Mouse (Mus musculus) urinary bladder, postnatal 4 days (tissue): ENCODE results near the gene Scn3a.

ENCODE experiments used
- DNase-seq, 2 experiments: peaks; one replicate each; pipeline ENCODE4 v3.0.0; 2021 to 2022; ENCODE audit warnings: low spot score in 2 of 2

Gene Scn3a

DNA sequence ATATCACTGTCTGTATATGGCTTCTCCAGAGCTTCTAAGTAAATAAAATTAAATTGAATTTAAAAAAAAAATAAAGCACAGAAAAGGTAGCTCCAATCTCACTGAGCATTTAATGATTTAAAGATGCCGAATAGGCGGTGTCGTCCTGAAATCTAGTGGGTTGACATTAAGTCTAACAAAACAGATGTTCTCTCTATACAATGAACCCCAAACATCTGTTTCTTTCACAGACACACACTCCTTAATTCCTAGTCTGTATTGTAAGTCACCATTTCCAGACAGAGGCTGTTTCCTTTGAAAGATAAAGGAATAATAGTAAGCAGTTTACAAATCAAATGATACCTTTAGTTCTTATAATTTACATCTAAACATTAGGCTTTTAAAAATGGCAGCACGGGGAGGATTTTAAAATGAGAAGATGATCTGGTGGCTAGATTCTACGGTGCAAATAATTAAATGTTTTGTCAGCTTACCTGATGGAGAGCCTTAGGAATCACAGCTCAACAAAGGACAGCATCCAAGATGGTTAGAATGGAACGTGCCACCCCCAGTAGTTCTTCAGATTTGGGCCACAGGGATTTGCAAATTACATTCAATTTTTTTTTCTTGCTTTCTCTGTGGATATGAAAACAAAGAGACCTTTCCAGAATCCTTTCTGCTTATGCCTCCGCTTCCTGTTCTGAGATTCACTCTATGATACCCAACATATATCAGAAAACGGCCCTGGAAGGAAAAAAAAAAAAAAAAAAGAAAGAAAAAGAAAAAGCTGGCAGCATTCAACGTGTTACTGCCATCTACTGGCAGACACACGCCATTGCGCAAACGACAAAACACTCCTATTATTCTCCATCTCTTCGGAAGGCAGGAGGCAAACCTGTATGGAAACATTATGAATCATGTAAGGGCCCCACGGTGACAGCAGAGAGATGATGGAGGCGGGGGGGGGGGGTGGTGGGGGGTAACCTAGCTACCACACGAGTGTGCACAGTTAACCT, at the start of gene Scn3a:
TSS of gene Scn3a (minus strand) at position 835 of the 995 bp plus-strand sequence.
- DNase-seq = no peak

DNA sequence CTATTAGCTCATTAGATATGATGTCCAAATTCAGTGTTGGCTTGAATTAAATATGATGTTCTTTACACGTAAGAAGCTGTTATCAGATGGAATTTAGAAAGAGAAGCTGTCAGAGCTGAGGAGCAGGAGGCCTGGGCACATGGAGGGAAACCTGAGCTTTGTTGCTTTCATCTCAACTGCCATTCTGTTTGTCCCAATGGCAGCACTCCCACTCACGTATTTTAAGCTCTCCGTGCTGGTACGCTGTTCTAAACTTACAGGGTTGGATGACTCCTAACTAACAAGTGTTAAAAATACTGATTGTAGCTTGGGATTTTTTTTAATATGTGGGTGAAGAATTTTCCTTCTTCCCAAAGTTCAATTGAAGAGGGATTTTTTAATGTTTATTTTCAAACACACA, 44.5 kb upstream of the Scn3a start:
- no peak for DNase-seq

DNA sequence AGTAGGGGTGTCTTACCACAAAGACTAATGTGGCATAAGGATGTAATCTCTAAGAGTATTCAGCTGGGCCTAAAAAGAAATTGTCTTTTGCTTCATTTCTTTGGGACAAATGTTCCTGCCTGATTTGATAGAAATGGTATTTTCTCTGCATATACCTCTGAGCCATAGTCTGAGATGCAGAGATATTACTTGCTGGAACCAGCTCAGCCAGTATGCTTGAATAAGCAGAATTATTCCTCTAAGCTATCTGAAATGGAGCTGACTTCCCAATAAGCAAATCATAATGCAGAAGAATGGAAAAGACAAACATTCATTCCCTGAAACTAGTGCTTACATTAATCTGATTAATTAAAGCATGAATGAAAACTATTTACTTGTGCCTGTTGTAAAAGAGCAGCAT, 40.4 kb upstream of the Scn3a start:
- DNase-seq = no peak

DNA sequence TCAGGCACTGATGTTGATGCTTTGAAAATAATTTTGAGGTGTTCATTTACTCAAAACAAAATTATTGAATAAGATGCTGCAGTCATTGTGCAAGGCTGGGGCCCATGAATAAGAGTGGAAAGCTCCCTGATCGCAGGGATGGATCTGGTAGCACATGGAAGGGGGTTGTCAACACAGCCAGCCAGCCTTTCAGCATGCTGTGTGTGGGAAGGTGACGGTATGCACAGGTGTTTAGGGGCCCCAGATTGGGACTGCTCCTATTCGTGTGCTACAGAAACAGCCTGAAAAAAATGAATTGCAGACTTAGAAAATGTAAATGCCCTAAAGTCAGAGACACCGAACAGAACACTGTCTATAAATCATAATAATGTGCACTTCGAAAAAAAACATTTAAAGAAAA, 20.3 kb upstream of the Scn3a start:
- no peak for DNase-seq

DNA sequence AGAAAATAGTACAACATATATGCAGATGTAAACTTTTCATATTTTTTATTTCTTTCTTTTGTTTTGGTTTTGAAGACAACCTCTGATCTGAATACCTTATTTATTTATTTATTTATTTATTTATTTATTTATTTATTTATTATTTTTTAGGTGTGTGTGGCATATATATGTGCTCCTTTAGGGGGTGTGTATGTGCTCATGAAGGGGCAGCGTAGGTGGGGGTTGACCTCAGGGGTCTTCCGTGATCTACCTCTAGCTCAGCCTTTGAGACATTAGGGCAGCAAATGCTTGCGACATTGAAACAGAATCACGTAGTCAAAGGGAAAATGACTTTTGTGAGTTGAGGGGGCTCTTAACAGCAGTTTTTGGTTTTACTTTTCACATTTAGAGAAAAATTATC, 498 bp upstream of the Scn3a start:
- no peak for DNase-seq

DNA sequence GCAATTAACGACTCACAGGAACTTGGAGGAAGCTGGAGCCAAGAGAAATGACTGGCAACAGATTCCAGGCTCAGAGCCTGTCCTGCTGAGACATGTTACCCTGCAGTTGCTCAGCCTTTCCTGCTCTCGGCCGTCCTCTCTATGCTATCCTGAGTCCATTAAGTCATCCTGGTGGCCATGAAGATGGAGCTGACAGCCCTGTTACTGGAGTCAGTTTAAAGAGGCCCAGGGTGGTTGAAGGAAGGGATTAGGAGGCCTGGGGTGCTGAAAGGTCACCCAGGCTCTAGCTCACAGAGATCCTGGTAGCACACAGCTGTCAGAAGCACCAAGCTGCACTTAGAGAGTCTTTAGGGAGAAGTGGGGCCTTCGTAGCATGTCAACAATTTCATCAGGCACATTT, 3.5 kb downstream of the Scn3a start:
- no peak for DNase-seq

DNA sequence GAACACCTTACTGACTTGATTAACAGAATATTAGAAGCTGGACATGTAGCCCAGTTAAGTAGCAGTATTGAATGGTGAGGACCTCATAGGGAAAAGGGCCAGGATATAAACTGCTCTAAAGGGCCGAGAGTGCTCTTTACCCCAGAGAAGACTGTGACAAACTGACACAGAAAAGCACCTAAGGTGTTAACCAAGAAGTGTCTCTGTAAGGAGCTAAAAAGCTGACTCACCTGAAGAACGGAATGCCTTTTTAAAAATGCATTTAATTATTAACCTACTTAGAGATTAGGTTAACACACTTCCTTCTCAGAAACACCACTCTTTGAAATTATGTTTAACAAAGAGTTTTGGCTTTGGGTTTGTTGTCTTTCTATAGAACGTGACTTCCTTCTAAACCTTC, 9.7 kb downstream of the Scn3a start:
- DNase-seq = no peak

DNA sequence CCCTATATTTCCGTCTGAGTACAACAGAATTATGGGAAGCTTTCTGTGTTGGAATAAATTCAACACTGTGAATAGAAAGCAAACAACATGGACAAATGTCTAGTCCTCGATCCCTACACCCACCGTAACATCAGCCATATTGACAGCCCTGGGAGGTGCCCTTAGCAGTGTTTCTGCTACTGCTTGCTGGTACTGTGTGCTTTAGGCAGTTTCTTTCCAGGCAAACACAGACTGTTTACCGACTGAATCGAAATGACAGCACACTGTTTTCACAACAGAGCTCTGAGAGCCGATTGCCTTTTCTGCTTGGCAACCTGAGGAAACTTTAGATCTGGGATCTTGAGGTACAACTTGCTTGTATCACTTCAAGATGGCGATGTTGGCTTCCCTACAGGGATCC, 12.8 kb downstream of the Scn3a start:
- DNase-seq = no peak

DNA sequence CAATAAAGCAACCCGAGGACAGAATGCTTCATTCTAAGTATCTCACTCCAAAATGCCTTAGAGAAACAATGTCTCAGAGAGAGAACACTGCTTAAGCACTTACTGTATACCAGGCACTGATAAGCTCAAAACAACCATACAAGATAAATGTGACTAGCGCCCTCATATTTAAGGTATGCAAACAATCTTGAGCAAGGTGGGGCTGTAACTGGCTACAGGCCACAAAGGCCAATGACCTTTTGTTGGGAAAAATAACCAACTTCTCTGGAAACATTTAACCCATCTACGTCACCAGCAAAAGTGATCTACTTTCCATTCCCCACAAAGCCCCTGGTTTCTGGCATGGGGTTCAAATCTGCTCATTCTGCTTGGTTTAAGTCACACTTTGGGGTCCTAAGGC, 14.0 kb downstream of the Scn3a start:
- no peak for DNase-seq

DNA sequence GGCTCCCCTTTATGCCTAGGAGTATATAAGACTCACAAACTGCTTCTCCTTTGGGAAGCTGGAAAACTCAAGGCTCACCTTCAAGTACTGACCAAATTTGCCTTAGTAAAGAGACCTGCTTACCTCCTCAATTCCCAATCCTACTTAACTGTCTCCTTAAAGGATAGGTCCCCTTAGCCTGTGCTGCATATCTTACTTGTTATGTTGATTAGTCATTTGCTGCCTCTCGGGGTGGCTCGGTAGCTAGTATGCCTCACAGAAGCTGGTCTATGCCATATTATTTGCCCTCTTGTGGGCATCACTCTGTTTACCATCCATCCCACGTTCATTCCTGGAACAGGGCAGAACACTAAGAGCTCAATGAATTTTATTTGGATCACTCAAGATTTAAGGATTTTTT, 14.7 kb downstream of the Scn3a start:
- no peak for DNase-seq

DNA sequence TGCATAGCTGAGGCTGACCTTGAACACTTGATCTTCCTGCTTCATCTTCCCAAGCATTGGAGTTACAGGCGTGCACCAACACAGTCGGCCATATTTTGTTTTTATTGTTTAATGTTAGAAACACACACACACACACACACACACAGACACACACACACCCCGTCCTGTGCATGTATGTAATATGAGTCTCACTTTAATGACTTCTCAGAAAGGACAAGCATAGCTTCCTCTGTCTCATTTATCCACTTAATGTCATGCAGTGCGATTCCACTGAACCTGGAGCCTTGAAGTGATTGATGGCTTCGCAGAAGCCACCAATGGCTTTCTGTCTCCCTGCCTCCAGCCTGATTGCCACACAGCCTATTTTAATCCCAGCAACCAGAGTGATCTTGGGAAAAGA, 15.2 kb downstream of the Scn3a start:
- no peak for DNase-seq

DNA sequence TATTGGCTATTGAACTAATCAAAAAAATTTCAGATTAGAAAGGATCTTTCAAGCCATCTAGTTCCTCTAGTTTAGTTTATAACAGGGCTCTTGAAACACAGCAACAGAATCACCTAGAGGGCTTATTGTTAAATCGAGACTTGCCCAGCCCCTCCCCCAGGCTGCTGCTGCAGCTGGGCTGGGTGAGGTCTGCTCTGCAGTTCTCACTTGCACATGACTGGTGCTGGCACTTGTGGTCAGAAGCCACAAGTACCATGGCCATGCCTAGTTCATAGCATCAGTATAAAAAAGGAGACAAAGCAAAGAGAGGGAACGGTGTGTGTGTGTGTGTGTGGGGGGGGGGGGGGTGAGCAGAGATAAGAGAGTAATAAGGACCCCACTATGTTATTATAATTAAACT, 15.7 kb downstream of the Scn3a start:
- DNase-seq = no peak

DNA sequence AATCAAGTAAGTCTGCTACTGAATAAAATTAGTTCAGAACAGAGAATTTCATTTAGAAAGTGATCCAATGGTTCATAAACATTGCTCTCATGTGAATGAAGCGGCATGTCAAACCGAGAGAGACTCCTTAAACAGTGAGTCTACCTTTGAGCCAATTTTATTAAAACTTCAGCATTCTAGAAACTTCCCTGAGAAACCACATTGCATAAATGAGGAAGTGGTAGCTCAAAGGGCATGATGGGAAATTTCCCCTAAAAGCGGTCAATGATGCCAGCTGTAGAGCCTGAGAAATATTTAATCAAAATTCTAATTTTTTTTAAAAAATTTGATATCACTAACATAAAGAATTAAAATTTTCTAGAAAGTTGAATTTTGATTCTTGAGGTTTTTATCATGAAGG, 16.9 kb downstream of the Scn3a start:
- no peak for DNase-seq

DNA sequence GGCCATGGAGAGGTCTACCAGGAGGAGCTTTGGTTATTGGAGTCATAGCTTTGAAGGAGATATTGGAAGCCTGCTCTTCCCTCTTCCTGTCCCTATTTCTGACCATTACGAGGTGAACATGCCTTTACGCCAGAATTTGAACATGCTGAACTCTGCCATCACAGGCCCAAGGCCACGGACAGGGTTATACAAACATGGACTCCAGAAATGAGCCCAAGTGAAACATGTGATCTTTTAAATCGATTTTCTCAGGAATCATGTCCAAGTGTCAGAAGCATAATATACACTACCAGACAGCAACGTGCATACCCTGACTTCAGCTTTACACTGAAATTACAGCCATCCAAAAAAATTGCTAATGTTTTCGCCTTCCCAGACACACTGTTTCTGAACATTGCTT, 18.8 kb downstream of the Scn3a start:
- DNase-seq = no peak

DNA sequence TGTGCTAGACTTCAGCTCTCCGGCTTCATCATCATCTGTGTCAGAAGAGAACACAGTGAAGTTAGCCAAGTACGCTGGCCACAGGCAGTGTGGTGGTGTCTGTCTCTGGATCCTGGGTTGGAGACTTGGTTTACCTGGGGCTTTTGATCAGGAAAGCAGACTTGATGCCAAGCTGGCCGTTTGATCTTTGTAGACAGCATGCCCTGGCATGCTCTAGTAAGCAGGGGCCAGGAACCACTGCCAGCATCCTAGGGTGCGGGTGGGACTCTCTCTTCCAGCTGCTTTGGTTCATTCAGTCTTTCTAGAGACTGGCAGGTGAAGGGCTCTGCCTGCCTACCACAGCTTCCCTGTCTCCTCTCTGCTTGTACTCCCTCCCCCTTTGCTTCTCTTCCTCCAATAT, 20.1 kb downstream of the Scn3a start:
- DNase-seq = no peak

DNA sequence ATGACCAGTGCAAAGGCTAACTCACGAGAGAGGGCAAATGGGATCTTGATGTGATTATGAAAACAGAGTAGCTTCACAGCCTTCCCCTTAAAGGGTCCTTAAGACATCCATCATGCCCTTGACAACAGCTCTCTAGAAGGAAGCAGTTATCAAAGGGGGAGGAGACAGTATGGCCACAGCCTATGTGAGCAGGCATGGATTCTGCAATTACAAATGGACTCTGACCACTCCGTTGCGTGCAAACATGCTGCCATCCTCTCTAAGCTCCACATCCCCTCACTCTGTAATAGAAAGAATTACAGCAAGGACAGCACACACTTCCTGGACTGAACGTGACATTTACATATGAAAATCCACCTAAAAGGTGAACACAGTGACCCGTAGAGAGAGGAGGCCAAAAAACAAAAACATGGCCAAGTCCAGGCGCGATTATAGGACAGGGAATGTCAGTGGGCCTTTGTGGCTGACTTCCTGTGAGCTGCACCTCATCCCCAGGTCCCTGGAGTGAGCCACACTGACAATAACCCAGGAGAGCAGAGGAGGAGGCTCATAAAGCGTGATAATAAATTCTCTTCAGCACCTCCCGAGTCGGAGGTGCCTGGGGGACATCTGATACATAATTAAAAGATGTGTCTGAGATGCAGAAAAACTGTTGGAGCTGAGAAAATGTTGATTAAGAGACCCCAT, 24.4 kb downstream of the Scn3a start:
- no peak for DNase-seq

DNA sequence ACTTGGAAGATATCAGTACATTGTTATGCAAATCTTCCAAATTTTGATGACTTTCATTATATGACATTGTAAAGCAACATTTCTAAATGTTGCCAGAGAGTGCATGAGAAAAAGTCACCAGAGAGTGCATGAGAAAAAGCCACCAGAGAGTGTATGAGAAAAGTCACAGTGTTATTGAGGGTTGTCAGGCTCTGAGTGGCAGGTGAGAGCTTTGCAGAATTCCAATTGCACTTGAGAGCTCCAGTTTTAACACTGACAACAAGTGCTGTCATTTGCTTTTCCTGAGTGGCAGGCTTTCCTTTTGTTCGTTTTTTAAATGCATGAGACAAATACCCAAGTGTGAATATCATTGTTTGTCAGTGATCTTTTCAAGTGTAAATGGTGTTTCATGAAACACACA, 25.6 kb downstream of the Scn3a start:
- no peak for DNase-seq

DNA sequence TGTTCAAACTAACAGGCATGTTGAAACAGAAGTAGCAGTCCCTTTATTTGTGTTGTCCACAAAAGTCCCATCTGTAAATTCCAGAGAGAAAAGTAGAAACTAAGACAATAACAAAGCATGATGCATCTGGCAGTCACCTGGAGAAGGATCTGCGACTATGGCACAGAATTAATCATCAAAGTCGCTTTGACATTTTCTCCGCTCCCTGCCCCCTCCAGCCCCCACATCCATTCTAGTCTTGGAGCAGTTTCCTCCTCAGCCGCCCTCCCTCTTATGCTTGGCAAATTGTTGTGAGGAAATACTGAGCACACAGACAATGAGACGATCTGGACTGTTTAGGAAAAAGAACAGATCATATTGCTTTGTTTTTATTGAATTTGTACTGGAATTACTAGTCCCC, 29.0 kb downstream of the Scn3a start:
- DNase-seq = no peak

DNA sequence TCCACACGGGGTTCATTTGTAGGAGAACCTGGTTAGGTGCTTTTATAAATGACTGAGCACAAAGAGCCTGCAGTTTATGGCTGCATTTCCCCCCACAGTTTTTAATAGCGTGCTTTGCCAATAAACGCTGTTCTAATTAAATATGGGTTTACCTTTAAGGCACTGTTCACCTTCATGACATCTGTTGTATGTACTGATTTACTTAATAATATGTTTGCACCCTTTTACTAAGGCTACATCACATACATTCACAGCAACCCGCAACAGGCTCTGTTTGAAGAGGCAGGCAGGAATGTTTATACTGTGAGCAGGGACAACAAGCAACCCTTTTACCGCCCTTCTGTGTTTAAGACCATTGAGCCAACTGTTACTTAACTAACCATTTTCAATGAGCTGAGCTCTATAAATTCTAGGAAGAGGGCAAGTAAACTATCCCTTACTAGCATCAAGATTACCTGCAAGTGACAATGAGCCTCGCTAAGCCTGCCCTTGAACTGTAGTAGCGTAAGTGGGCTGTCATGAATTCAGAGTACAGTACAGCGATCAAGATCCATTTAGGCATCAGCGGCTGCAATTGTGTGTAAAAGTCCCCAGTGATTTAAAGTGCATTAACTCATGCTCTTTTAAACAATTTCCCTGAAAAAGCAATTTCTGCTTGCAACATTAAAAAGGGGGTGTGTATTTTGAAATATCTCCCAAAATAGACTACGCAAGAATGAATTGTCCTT, 35.1 kb downstream of the Scn3a start:
- no peak for DNase-seq

DNA sequence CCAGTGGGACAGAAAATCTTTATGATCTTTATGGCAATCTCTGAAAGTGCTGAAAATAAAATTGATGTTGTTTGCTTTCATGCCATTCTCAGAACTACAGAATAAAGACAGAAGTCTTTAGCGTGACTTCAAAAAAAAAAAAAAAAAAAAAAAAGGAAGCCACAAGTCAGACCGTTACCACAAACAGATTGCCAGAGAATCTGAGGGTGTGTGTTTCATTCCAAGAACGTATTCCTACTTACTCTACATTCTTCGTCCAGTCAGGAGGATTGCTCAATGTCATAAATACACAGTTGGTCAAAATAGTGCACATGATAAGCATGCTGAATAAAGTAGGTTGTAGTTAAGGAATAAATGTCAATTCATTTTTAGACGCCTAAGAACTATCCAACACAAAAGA, 38.3 kb downstream of the Scn3a start:
- no peak for DNase-seq

DNA sequence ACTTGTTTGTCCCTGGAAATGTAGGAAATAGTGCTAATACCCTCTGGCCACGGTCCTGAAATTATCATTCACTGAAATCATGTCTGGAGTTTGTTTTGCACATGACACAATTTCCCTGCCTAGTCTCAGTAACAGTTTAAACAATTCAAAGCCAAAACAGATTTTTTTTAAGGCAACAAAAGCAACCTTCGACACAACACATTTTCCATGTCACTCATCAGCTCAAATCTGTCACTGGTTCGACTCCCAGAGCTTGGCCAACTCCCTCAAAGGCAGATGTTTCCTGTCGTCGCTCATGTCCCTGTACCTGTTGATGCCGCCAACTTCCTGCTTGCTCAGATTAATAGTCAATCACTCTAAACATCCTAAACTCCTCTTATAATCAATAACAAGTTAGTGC, 50.7 kb downstream of the Scn3a start:
- no peak for DNase-seq

DNA sequence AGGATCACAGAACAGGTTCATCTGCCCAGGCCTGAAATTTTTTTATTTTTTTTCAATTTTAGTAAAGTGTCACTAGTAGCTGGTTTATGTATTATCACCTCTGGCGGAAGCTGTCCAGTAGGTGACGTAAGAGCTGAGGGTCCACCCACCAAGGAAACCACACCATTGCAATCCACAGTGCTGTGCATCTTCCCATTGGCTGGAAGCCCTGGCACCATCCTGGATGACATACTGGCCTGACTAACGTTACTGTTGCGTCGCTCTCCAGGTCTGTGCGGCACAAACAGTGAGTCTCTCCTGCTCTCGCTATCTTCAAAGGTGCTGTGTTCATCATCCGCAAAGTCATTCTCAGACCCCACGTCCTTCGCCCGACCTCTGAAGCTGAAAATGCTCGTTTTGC, 59.2 kb downstream of the Scn3a start:
- DNase-seq = no peak

DNA sequence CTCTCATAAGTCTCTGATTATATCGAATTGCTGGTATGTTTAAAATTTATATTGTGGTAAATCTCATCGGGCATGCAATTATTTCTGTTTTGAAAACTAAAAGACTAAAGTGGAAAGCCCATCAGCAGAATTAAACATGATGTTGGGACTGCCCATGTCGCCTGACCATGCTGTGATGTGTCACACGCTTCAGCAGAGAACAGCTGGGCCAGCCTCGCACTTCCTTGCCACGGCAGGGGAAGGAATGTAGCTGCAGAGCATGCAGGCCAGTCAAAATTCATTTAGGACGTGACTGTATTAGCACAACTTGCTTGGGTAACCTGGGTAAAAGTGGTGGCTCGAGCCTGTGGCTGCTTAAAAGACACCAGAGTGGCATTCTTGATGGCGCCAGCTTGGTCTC, 77.0 kb downstream of the Scn3a start:
- DNase-seq = no peak
